Comparison of ENCODE assay signal across 9 mouse cellular contexts in the genomic region with DNA sequence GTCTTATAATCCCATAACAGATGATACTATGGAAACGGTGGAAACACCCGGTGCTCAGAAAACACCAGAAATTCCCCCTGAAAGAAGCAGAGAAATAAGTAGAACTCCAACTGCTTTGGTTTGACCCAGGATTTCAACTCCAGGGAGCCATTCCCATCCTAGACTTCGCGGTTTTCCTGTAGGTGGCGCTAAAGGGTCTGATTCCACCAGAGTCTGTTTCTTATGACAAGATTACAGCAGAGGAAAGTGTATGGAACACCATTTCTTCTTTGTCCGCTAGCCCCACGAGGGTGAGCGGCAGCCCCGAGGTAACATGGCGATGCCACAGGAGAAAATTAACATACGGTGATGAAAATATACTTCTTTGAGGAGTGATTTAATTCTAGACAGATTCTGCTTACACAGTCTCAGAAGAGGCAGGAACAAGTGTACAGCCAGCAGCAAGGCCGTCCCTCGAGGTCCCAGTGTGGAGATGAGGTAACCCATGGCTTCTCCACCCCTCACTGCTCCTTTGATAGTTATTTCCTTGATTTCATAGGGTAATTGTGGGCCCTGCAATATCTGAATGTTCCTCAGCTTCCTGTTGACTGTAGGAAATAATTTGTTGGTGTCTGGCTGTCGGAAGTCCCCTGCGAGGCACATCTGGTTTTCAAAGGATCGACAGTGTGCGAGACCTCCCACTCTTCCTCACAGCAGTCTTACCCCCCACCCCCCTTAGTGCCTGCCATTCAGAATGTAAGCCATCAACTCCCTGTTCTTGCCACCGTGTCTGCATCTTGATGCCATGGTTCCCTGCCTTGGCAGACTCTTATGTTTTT. TPM values are rescaled to one million over a fixed set of nuclear protein-coding genes. Genes with fewer than 3 reads are reported as not detected.
A peak's percentile ranks its signal among the peaks of the same experiment; 100 is the strongest.
DNase-seq lines count a peak whose midpoint lies in the region; ATAC-seq and TF ChIP-seq lines count a peak whose summit lies in the region.
"Had no signal": no experiment of that assay in that cellular context is flagged by ENCODE, and none has a peak within 500 bp of the region (broad histone marks: within the 10 kb centered on the region; RNA-seq: fewer than 3 reads in every experiment).

No protein-coding gene starts in this region.

- no peaks in the 10 kb centered on the region for H3K36me3 ChIP-seq in hindbrain, embryonic 16.5 days (ENCODE audit: control insufficient read depth, insufficient read depth, low read length)
- H3K36me3 ChIP-seq: liver, embryonic 15.5 days had no signal

- DNase-seq in Patski (ENCODE audit: low read depth, low spot score) = no peak
- peak; percentile 92 to 96 for DNase-seq in cerebellum, postnatal 10 days
- peak; percentile 85 for DNase-seq in gastrocnemius, adult 18-20 months (ENCODE audit: low spot score)
- peak; percentile 75 to 92 for DNase-seq in layer of hippocampus, postnatal 25 days (ENCODE audit: extremely low spot score in 1 of 2, low spot score in 1 of 2)
- peak; percentile 89 for DNase-seq in right cerebral cortex, postnatal 14 days
- DNase-seq in urinary bladder, postnatal 36 days (ENCODE audit: low spot score in 2 of 2) = peak; percentile 77

- no peaks in the 10 kb centered on the region for H3K9me3 ChIP-seq in hindbrain, embryonic 16.5 days (ENCODE audit: control insufficient read depth, low read length)
- H3K9me3 ChIP-seq: liver, embryonic 15.5 days had no signal

- POLR2A ChIA-PET in Patski (lab: Charles Lee) = interaction anchor here (0.8 to 1.1 kb wide), 2 partner anchors 29 to 65 kb away, joined by 3 to 4 read pairs; no protein-coding TSS in a partner anchor

- H3K4me2 ChIP-seq in hindbrain, embryonic 16.5 days (ENCODE audit: low read length) = peak overlapping the region; percentile 16; the same call in 1 of the 2 replicates
- H3K4me2 ChIP-seq: liver, embryonic 15.5 days had no signal

- H3K27me3 ChIP-seq in Patski = no peaks in the 10 kb centered on the region
- no peaks in the 10 kb centered on the region for H3K27me3 ChIP-seq in hindbrain, embryonic 16.5 days (replicated peaks; ENCODE audit: control insufficient read depth, insufficient read depth, low read length)
- H3K27me3 ChIP-seq: liver, embryonic 15.5 days had no signal

- H3K9ac ChIP-seq in hindbrain, embryonic 16.5 days (ENCODE audit: low read depth, low read length) = no peak overlapping the region
- H3K9ac ChIP-seq: liver, embryonic 15.5 days had no signal

- in situ Hi-C loops in Patski (cut with MboI; ENCODE audit: low pct_unique_long_range_greater_than_20kb) = no loop called here

- CTCF ChIA-PET in Patski (lab: Charles Lee) = interaction anchor here (0.9 to 2.5 kb wide), 10 partner anchors 9 to 100 kb away, joined by 3 to 11 read pairs (median 4); a partner anchor contains a TSS

- WGBS in hindbrain, embryonic 16.5 days = 24% methylated on average over 18 of the region's 18 CpGs

- H3K27ac ChIP-seq in hindbrain, embryonic 16.5 days (ENCODE audit: low read depth, low read length) = no peak overlapping the region
- H3K27ac ChIP-seq: liver, embryonic 15.5 days had no signal

- 0 out of 2 replicates have a peak, but pooled peaks cover 2% of the 10 kb centered on the region for H3K4me1 ChIP-seq in hindbrain, embryonic 16.5 days (ENCODE audit: control insufficient read depth, insufficient read depth, low read depth, low read length)
- H3K4me1 ChIP-seq: liver, embryonic 15.5 days had no signal

- ATAC-seq in Patski = peak; percentile 77
- peak; percentile 83 for ATAC-seq in hindbrain, embryonic 16.5 days
- peak; percentile 92 for ATAC-seq in megakaryocyte progenitor cell, adult 5-6 weeks (replicated peaks; ENCODE audit: poor library complexity)

- TF ChIP-seq CTCF in Patski (IDR thresholded peaks at IDR 0.05) = peak; percentile 96

- H3K4me3 ChIP-seq in hindbrain, embryonic 16.5 days (ENCODE audit: low read length) = no peak overlapping the region
- H3K4me3 ChIP-seq: liver, embryonic 15.5 days had no signal

RNA-seq across cellular contexts. Expression of a gene that starts 23.1 kb away (rescaled TPM):
- polyA plus RNA-seq in Patski (2021) = 76.5 TPM
- 100 to 1,000 TPM; 151 to 156 TPM for total RNA-seq in gastrocnemius, adult 18-20 months (2021)
- polyA plus RNA-seq in hindbrain, embryonic 16.5 days (2015; fragmentation: Nextera tagmentation; extraction: Ambion mirVana) = 2.1 and 2.7 TPM in 2 replicates
- 100 to 1,000 TPM; 126 to 139 TPM for total RNA-seq in layer of hippocampus, postnatal 25 days (2021)
- 38.2 and 38.9 TPM in 2 replicates for total RNA-seq in megakaryocyte progenitor cell, adult 5-6 weeks (2015)
- total RNA-seq in megakaryocyte progenitor cell, adult 5-6 weeks (2017) = 25.8 and 30.2 TPM in 2 replicates
